Mouse (Mus musculus) midbrain, embryonic 16.5 days (tissue): ENCODE measurements around the gene Slc33a1. TPM values are rescaled to one million over a fixed set of nuclear protein-coding genes. Genes with fewer than 3 reads are reported as not detected.

Experiments
- ATAC-seq: fragments of 200-750 bp; cut with Nextera tagmentation; 2 replicates; pipeline ENCODE4 v1.8.0; 2017; ENCODE audit warnings: moderate TSS enrichment
- H3K27ac ChIP-seq: fragments of 300-500 bp; sonication (generic); 2 replicates; pipeline ENCODE4 v1.5.1; 2014; ENCODE audit warnings: mild to moderate bottlenecking, low read length, mixed read lengths
- H3K27me3 ChIP-seq: fragments of 300-500 bp; sonication (generic); 2 replicates; pipeline ENCODE4 v1.6.1; 2014; ENCODE audit warnings: low read depth, low read length, mixed read lengths; ENCODE audit not compliant: control insufficient read depth, insufficient read depth
- H3K36me3 ChIP-seq: fragments of 300-500 bp; sonication (generic); 2 replicates; pipeline ENCODE4 v1.6.1; 2014; ENCODE audit warnings: mild to moderate bottlenecking, low read length, moderate library complexity, mixed read lengths; ENCODE audit not compliant: control insufficient read depth, insufficient read depth
- H3K4me1 ChIP-seq: fragments of 300-500 bp; sonication (generic); 2 replicates; pipeline ENCODE4 v1.6.1; 2014; ENCODE audit warnings: mild to moderate bottlenecking, low read length, mixed read lengths; ENCODE audit not compliant: control insufficient read depth, insufficient read depth
- H3K4me2 ChIP-seq: fragments of 300-500 bp; sonication (generic); 2 replicates; pipeline ENCODE4 v1.6.1; 2014; ENCODE audit warnings: mild to moderate bottlenecking, low read length, mixed read lengths
- H3K4me3 ChIP-seq: fragments of 300-500 bp; sonication (generic); 2 replicates; pipeline ENCODE4 v1.5.1; 2014; ENCODE audit warnings: low read depth, mild to moderate bottlenecking, low read length, moderate library complexity, mixed read lengths
- H3K9ac ChIP-seq: fragments of 300-500 bp; sonication (generic); 2 replicates; pipeline ENCODE4 v1.6.1; 2014; ENCODE audit warnings: low read depth, low read length, mixed read lengths
- H3K9me3 ChIP-seq: fragments of 300-500 bp; sonication (generic); replicated peaks from 2 replicates; pipeline ENCODE4 v1.6.1; 2014; ENCODE audit warnings: mild to moderate bottlenecking, low read length, mixed read lengths; ENCODE audit not compliant: control insufficient read depth, poor library complexity, severe bottlenecking
- WGBS: fragments of 180-500 bp; shearing (Covaris S2); extraction: QIAGEN DNeasy Blood & Tissue Kit; methylation state at CpG from one replicate; pipeline ENCODE4 v1.1.7; 2014; 5-methylcytosine and 5-hydroxymethylcytosine counted together
- polyA plus RNA-seq: library from polyadenylated mRNA; unstranded; fragments of >200 nt; fragmentation: Nextera tagmentation; extraction: Ambion mirVana; gene quantifications from 2 replicates; pipeline ENCODE4 v1.2.1, GENCODE M21; 2015

The Slc33a1 gene
- polyA plus RNA-seq, 1 experiment from 2014 or later, result 21.8 TPM

DNA sequence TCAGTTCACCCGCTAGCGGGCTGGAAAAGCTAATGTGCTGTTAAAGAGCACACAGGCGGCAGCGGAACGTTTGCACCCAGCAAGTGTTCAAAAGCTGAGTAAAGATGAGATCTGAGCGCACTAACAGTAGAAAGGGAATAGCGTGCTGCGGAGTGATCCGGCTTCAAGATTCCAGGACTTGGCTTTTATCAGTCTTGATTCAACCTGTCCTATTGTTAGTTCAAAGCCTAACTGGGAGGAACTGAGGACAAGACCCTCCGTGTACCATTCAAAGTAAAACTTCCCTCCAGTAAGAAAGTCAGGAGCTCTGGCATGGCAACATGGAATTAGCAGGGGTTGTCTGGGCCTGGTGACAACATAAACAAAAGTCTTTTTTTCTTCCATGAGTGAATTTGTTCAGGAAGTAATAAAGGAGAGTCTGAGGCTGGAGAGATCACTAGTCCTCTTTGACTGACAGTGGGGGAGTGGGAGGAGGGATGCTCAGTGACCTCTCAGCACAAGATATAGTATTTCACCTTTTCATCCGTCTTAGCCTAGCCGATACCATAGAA is 64.5 kb downstream of the Slc33a1 start:
- H3K36me3 ChIP-seq, result no peaks in the 10 kb centered on the region
- peak overlapping the region; percentile 34; the same call in 1 of the 2 replicates for H3K27ac ChIP-seq
- peak overlapping the region; percentile 93 for H3K4me2 ChIP-seq
- ATAC-seq, result peak; percentile 4; the same call in 1 of the 2 replicates
- no peaks in the 10 kb centered on the region for H3K27me3 ChIP-seq
- peaks cover 19% of the 10 kb centered on the region for H3K4me1 ChIP-seq
- no peak overlapping the region; the same call in 1 of the 2 replicates for H3K9ac ChIP-seq
- no peaks in the 10 kb centered on the region for H3K9me3 ChIP-seq
- WGBS, result under 1% methylated on average over 12 of the region's 12 CpGs
- peak overlapping the region; percentile 84 for H3K4me3 ChIP-seq

- ATAC-seq, result peak; percentile 89
- H3K9ac ChIP-seq, result peak within 1 kb of the TSS; percentile 84
- no peaks in the 10 kb centered on the region for H3K27me3 ChIP-seq
- H3K4me1 ChIP-seq, result peaks cover 18% of the 10 kb centered on the region
- H3K9me3 ChIP-seq, result no peaks in the 10 kb centered on the region
- H3K27ac ChIP-seq, result peak within 1 kb of the TSS; percentile 91
- peak within 1 kb of the TSS; percentile 84 for H3K4me3 ChIP-seq
- H3K36me3 ChIP-seq, result no peaks in the 10 kb centered on the region
- WGBS, result under 1% methylated on average over 12 of the region's 12 CpGs
- H3K4me2 ChIP-seq, result peak within 1 kb of the TSS; percentile 93
Measured at GRCm38 (mm10) chr3:63899309-63899695, 65.3 kb downstream of the Slc33a1 start, which contains the start of gene Plch1. Plch1 (minus strand) TSS chr3:63899472.

DNA sequence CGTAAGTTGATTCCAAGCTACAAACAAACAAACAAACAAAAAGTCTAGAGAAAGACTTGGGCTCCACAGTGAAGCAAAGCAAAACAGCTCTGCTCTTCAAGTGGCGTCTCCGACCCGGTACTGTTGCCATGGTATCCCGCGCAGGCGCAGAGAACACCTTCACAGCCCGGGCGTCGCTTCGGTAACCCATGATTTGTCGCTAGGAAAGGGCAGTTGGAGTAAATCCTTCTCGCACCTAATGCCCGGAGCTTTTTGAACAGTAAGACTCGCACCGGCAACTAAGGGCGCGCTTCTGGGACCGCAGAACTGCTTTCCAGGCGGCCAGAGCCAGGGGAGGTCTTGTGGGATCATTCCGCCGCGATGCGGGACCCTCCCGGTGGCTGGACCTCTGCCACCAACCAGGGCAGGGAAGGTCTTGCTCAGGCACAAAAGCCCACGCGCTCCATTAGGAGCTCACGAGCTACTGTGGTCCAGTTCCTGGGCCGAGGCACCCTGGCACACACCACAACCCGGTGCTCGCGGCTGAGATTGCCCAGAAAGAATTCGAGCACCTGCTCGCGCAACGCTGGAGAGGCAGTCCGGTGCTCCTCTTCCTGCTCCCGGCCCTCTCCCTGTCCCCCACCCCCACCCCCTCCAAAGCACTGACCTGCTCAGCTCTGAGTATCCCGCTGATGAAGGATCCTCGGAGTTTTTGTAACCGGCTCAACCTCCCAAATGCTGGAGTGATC is 65.8 kb downstream of the Slc33a1 start:
- Histone ChIP-seq H3K36me3 (no peaks in the 10 kb centered on the region), H3K27me3 (no peaks in the 10 kb centered on the region), H3K9ac (peak overlapping the region; percentile 84), H3K4me1 (peaks cover 18% of the 10 kb centered on the region), H3K4me3 (peak overlapping the region; percentile 84), H3K4me2 (peak overlapping the region; percentile 93), H3K27ac (peak overlapping the region; percentile 91), H3K9me3 (no peaks in the 10 kb centered on the region)
- peak; percentile 95 for ATAC-seq
- WGBS, result under 1% methylated on average over 41 of the region's 41 CpGs

DNA sequence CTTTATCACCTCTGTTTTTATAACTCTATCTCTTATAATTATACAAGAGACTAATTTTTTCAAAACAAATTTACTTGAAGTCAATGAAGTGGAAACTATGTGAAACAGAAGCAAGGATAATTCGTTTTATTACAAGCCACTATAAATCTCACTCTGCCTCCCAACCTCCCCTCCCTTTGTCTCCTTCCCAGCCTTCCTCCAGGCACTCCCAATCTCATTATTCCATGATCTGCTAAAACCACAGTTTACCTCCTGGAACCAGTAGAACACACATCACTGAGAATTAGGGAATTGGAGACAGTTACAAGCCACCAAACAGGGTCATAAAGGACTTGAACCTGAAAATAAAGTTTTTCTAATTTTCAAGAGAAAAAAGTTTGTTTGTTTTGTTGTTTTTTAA is 67.4 kb downstream of the Slc33a1 start:
- H3K27ac ChIP-seq, result no peak overlapping the region
- no peaks in the 10 kb centered on the region for H3K36me3 ChIP-seq
- H3K4me2 ChIP-seq, result peak overlapping the region; percentile 93
- H3K9ac ChIP-seq, result no peak overlapping the region
- no peak for ATAC-seq
- peaks cover 18% of the 10 kb centered on the region for H3K4me1 ChIP-seq
- H3K4me3 ChIP-seq, result no peak overlapping the region
- H3K9me3 ChIP-seq, result no peaks in the 10 kb centered on the region
- no peaks in the 10 kb centered on the region for H3K27me3 ChIP-seq
- 3% methylated on average over 1 of the region's 1 CpGs for WGBS

DNA sequence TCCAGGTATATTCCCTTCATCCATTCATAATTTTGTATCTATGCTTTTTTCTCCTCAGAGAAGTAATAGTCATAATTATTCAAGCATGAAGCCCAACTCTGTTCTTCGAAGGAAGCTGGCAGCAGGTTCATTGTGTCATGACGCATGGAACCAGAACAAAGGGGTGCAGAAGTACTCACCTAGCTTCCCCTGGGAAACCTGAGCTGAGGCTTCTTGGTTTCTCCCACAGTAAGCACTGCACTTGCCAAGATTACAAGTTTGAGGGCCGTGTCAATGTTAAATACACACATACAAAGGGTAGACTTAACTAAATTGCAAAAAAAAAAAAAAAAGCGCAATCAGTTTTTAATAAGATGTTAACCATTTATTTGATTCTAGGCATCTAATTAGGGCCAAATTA is 68.3 kb downstream of the Slc33a1 start:
- H3K27ac ChIP-seq, result no peak overlapping the region
- no peaks in the 10 kb centered on the region for H3K36me3 ChIP-seq
- H3K9me3 ChIP-seq, result no peaks in the 10 kb centered on the region
- no peak for ATAC-seq
- 0 out of 2 replicates have a peak overlapping the region, but pooled peaks have one; percentile 25 for H3K4me2 ChIP-seq
- no peaks in the 10 kb centered on the region for H3K27me3 ChIP-seq
- peaks cover 18% of the 10 kb centered on the region for H3K4me1 ChIP-seq
- 40% methylated on average over 4 of the region's 4 CpGs for WGBS
- H3K4me3 ChIP-seq, result no peak overlapping the region
- H3K9ac ChIP-seq, result no peak overlapping the region

DNA sequence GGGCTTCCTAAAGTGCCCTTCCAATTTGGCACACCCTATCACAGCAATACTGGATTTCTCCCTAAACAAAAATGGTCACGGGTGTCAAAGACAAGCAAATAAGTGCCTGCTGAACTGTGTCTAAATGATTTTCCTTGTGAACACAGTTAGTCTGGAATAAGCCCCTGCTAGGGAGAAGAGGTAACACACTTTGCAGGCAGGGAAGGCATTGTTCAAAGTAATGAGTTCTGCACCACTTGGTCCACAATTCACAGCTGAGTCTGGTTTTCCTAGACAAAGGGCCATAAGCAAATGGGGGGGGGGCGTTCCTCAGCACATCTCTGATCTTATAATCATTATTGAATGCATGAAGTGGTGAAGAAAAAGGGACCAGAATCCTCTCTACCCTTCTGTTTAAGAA is 68.8 kb downstream of the Slc33a1 start:
- Histone ChIP-seq H3K4me2 (no peak overlapping the region), H3K4me3 (no peak overlapping the region), H3K27ac (no peak overlapping the region), H3K9me3 (no peaks in the 10 kb centered on the region), H3K4me1 (peaks cover 18% of the 10 kb centered on the region), H3K9ac (no peak overlapping the region), H3K27me3 (no peaks in the 10 kb centered on the region), H3K36me3 (no peaks in the 10 kb centered on the region)
- ATAC-seq, result no peak
- WGBS, result 16% methylated on average over 2 of the region's 2 CpGs

GRCm38 (mm10) chr3:63893677-63894076 is 70.9 kb downstream of the Slc33a1 start:
- WGBS, result 65% methylated on average over 7 of the region's 7 CpGs

DNA sequence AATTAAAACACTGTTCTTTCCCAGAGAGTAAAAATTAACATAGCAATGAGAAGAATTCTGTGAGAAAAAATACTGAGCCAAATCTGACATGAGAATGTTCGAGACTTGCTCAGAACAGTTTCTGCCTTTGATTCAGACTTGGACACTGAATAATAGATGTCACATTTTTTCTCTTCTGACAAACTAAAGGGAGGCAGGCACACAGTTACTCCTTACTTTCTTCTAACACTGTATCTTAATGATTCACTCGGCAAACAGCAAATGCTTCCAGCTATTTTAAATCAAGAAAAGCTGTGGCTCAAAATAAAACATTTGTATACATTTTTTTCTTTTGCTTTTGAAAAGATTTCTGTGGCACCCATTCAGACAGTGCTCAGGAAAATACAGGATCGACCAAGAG is 72.4 kb downstream of the Slc33a1 start:
- Histone ChIP-seq H3K36me3 (no peaks in the 10 kb centered on the region), H3K9ac (no peak overlapping the region), H3K9me3 (no peaks in the 10 kb centered on the region), H3K27ac (no peak overlapping the region), H3K4me2 (no peak overlapping the region), H3K27me3 (no peaks in the 10 kb centered on the region), H3K4me3 (no peak overlapping the region), H3K4me1 (peaks cover 3% of the 10 kb centered on the region)
- no peak for ATAC-seq
- WGBS, result 42% methylated on average over 3 of the region's 3 CpGs

More at GRCm38 (mm10) chr3:63893677-63894076, 70.9 kb downstream of the Slc33a1 start:
- Histone ChIP-seq H3K9ac (no peak overlapping the region), H3K4me3 (no peak overlapping the region), H3K4me2 (no peak overlapping the region), H3K4me1 (peaks cover 12% of the 10 kb centered on the region), H3K36me3 (no peaks in the 10 kb centered on the region), H3K27me3 (no peaks in the 10 kb centered on the region), H3K9me3 (no peaks in the 10 kb centered on the region), H3K27ac (no peak overlapping the region)
- no peak for ATAC-seq
